ENCODE assay signal across 8 mouse cellular contexts in the genomic region with DNA sequence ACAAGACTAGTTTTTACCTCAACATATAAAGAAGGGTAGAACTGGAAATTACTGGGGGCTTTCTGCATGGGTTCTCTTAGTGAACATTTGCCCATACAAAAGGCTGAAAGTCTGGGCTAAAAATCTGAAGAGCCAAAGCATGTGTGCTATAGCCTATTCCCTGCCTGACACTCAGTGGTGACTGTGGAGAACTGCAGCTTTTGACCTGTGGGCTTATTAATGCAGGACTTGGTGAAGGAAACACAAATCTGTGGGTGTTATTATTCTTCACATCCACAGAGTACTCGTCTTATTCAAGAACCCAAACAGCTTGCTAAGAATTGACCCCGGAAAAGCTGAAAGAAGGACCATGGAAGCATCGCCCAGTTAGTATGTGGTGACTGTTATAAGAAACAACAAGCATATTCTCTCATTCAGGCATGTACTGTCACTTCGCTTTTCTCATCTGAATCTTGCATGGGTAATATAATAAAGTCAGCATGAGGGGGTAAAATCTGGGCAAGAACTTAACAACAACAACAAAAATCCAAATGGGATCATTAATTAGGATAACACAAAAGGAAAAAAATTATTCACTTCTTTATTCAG.
DNase-seq lines count a peak whose midpoint lies in the region; ATAC-seq and TF ChIP-seq lines count a peak whose summit lies in the region.

No protein-coding gene starts in this region.

- no peaks in the 10 kb centered on the region for H3K27me3 ChIP-seq in embryonic facial prominence, embryonic 14.5 days (replicated peaks; ENCODE audit: control insufficient read depth, insufficient read depth, low read length)

- H3K4me2 ChIP-seq in embryonic facial prominence, embryonic 14.5 days (ENCODE audit: low read depth, low read length): no peak overlapping the region

- H3K27ac ChIP-seq in left cerebral cortex, adult 2 months: no peak overlapping the region
- no peak overlapping the region for H3K27ac ChIP-seq in embryonic facial prominence, embryonic 14.5 days (replicated peaks; ENCODE audit: low read depth, low read length)

- intact Hi-C loops in left cerebral cortex, adult 2 months (cut with DNase I): loop anchor here (5.0 kb wide), 1 partner anchor 1559 kb away; no protein-coding TSS in a partner anchor
- intact Hi-C loops in left cerebral cortex, postnatal 36 days (cut with DNase I): loop anchor here (2.0 kb wide), 1 partner anchor 36 kb away; no protein-coding TSS in a partner anchor

- peak; percentile 76 for TF ChIP-seq CTCF in left cerebral cortex, adult 2 months (IDR thresholded peaks at IDR 0.05)

- ATAC-seq in embryonic facial prominence, embryonic 14.5 days (ENCODE audit: low read depth): peak; percentile 68; the same call in 1 of the 2 replicates

- H3K4me3 ChIP-seq in left cerebral cortex, adult 2 months: no peak overlapping the region
- no peak overlapping the region for H3K4me3 ChIP-seq in embryonic facial prominence, embryonic 14.5 days (ENCODE audit: low read depth, low read length)

- H3K9ac ChIP-seq in embryonic facial prominence, embryonic 14.5 days (ENCODE audit: low read depth, low read length): no peak overlapping the region

- peak in 1 of 2 experiments; percentile 15 for DNase-seq in left cerebral cortex, adult 2 months (ENCODE audit: extremely low spot score in 1 of 2, low spot score in 2 of 2)
- DNase-seq in left cerebral cortex, postnatal 36 days (ENCODE audit: low spot score in 2 of 2): no peak
- peak; percentile 9 for DNase-seq in adipocyte (ENCODE audit: low spot score)
- peak; percentile 29 for DNase-seq in embryonic facial prominence, embryonic 14.5 days (ENCODE audit: low spot score)
- peak; percentile 31 for DNase-seq in mesoderm, embryonic 11.5 days (ENCODE audit: low read depth, low spot score)
- no peak for DNase-seq in spleen, adult 18-20 months
- no peak for DNase-seq in T-cell, adult 2 months (ENCODE audit: low spot score)
- no peak for DNase-seq in lung, adult 18-20 months

- H3K36me3 ChIP-seq in embryonic facial prominence, embryonic 14.5 days (ENCODE audit: control insufficient read depth, insufficient read depth, low read length): no peaks in the 10 kb centered on the region

- H3K4me1 ChIP-seq in embryonic facial prominence, embryonic 14.5 days (ENCODE audit: control insufficient read depth, insufficient read depth, low read length): no peaks in the 10 kb centered on the region

- no peaks in the 10 kb centered on the region for H3K9me3 ChIP-seq in embryonic facial prominence, embryonic 14.5 days (ENCODE audit: control insufficient read depth, low read length)

- WGBS in embryonic facial prominence, embryonic 14.5 days: 54% methylated on average over 4 of the region's 4 CpGs

Comparison
In these comparisons a context has a peak if more than half of its experiments do, and no peak if none do; other contexts are left out.
1. DNase-seq: peak in adipocyte (single experiment), embryonic facial prominence, embryonic 14.5 days (single experiment) and mesoderm, embryonic 11.5 days (single experiment); none in left cerebral cortex, postnatal 36 days (0 of 2), spleen, adult 18-20 months (0 of 2), T-cell, adult 2 months (single experiment) and lung, adult 18-20 months (0 of 2).